Mouse (Mus musculus) stomach, postnatal 0 days (tissue): ENCODE measurements around the gene Gm28778.
"Not testable (repeated sequence)": the region's sequence is repeated elsewhere in the genome, so short reads cannot be mapped to it uniquely, and the experiment has no call there.

Experiments used
- CTCF ChIP-seq: IDR thresholded peaks from 2 replicates; pipeline ENCODE4 v1.5.1; 2016; ENCODE audit warnings: antibody characterized with exemption, low read depth, mild to moderate bottlenecking, moderate library complexity
- EP300 ChIP-seq: optimal IDR thresholded peaks from 2 replicates; pipeline ENCODE3; 2016; ENCODE audit warnings: antibody characterized with exemption

DNA sequence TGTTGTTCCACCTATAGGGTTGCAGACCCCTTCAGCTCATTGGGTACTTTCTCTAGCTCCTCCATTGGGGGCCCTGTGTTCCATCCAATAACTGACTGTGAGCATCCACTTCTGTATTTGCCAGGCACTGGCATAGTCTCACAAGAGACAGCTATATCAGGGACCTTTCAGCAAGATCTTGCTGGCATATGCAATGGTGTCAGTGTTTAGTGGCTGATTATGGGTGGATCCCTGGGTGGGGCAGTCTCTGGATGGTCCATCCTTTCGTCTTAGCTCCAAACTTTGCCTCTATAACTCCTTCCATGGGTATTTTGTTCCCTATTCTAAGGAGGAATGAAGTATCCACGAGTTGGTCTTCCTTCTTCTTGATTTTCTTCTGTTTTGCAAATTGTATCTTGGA, 40.5 kb downstream of the Gm28778 start:
- TF ChIP-seq EP300, CTCF: not testable (repeated sequence)
